Mouse (Mus musculus) thymus, adult 2 months (tissue): ENCODE data around the gene Mark1. TPM values are rescaled to one million over a fixed set of nuclear protein-coding genes. Genes with fewer than 3 reads are reported as not detected.

Experiments used
- DNase-seq: peaks from one replicate; pipeline ENCODE4 v3.0.0; 2021
- H3K27ac ChIP-seq: fragments of 200-500 bp; 2 replicates; pipeline ENCODE4 v1.5.1; 2012; ENCODE audit warnings: low read length, control low read depth; ENCODE audit not compliant: control insufficient read depth, insufficient read depth
- H3K27me3 ChIP-seq: fragments of 200-500 bp; 2 replicates; pipeline ENCODE4 v1.6.1; 2012; ENCODE audit warnings: mild to moderate bottlenecking, low read length, moderate library complexity, mixed read lengths; ENCODE audit not compliant: control insufficient read depth, insufficient read depth
- H3K36me3 ChIP-seq: fragments of 200-500 bp; 2 replicates; pipeline ENCODE4 v1.6.1; 2012; ENCODE audit warnings: mild to moderate bottlenecking, low read length, moderate library complexity; ENCODE audit not compliant: control insufficient read depth, insufficient read depth
- H3K4me1 ChIP-seq: fragments of 200-500 bp; replicated peaks from 2 replicates; pipeline ENCODE4 v1.6.1; 2012; ENCODE audit warnings: low read length; ENCODE audit not compliant: control insufficient read depth, insufficient read depth
- H3K4me3 ChIP-seq: fragments of 200-500 bp; 2 replicates; pipeline ENCODE4 v1.5.1; 2012; ENCODE audit warnings: mild to moderate bottlenecking, low read length, control low read depth, moderate library complexity; ENCODE audit not compliant: control insufficient read depth, insufficient read depth
- CTCF ChIP-seq: fragments of 200-500 bp; IDR thresholded peaks from 2 replicates; pipeline ENCODE4 v1.5.1; 2012; ENCODE audit warnings: mild to moderate bottlenecking, control low read depth, low read length, moderate library complexity, borderline replicate concordance; ENCODE audit not compliant: control insufficient read depth, poor library complexity, insufficient read depth; ENCODE audit errors: extremely low read depth
- POLR2A ChIP-seq: fragments of 200-500 bp; IDR thresholded peaks from 2 replicates; pipeline ENCODE4 v1.6.1; 2012; ENCODE audit warnings: mild to moderate bottlenecking, low read length, control low read depth, moderate library complexity; ENCODE audit not compliant: control insufficient read depth, poor library complexity, insufficient read depth; ENCODE audit errors: extremely low read depth
- WGBS: fragments of 180-500 bp; shearing (Covaris S2); methylation state at CpG from one replicate; pipeline ENCODE4 v1.1.7; 2018; 5-methylcytosine and 5-hydroxymethylcytosine counted together
- polyA plus RNA-seq: library from polyadenylated mRNA; depleted of rRNA; stranded (reverse); fragments of >200 nt; gene quantifications from 2 replicates; pipeline ENCODE4 v1.2.3, GENCODE M21; 2012

Gene Mark1
- polyA plus RNA-seq, 1 experiment: 1.9 TPM

DNA sequence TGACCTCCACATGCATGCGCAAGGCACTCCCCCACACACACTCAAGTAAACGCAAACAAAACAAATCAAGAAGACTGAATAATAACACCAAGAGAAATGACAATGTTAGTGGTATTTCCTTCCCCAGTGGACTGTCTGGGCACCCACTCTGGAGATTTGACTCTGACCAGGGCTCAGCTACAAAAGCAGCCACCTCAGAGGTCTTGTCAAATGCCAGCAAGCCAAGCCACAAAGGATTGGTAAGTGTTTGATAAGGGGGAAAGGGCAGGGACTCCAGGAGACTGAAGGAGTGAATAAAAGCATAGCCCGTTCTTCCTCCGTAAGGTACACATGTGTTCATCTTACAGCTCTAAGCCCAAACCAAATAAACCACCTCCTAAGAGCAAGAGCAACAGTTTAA, 4.0 kb downstream of the Mark1 start:
- TF ChIP-seq POLR2A (no peak), CTCF (no peak)
- Histone ChIP-seq H3K27ac (no peak overlapping the region), H3K27me3 (peaks cover 6% of the 10 kb centered on the region), H3K36me3 (no peaks in the 10 kb centered on the region), H3K4me3 (no peak overlapping the region), H3K4me1 (no peaks in the 10 kb centered on the region; the same call in 1 of the 2 replicates)
- no peak for DNase-seq
- 93% methylated on average over 4 of the region's 4 CpGs for WGBS

DNA sequence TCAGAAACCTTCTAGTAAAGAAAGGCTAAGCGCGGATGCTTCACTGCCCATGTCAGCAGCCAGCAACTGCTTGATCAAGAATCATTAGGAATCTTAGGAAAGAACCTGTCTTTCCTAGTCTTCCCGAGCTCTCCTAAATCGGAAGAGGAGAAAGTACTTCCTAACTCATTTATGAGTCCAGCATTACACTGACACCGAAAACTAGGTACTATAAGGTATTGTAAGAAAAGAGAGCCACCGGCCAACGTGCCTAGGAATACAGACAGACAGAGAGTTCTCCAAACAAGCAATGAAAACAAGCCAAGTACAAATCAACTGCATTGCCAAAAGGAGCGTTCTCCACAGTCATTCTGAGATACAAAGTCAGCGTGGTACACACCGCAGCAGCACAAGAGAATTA, 8.2 kb downstream of the Mark1 start:
- 94% methylated on average over 10 of the region's 10 CpGs for WGBS
- Histone ChIP-seq H3K27me3 (no peaks in the 10 kb centered on the region; the same call in 1 of the 2 replicates), H3K4me3 (no peak overlapping the region), H3K4me1 (no peaks in the 10 kb centered on the region), H3K27ac (no peak overlapping the region), H3K36me3 (no peaks in the 10 kb centered on the region)
- DNase-seq: no peak
- no peak for TF ChIP-seq CTCF
- no peak for TF ChIP-seq POLR2A

DNA sequence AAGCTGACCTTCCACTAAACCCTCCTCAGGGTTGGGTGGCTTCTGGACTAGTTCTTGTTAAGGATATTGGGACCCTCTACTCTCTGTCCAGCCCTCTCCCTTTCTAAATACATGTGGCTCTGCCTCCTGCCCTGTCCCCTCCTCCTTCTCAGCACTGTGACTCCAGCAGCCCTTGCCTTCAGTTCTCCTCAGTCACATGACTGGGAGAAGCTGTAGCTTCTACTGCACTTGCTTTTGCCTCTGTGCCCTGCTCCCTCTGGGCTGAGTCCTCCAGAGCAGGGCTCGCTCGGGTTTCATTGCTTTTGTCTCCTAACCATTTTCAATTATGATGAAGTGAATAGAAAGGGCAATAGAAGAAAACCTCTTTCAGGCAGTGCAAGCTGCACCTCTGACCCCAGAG, 12.6 kb downstream of the Mark1 start:
- no peak overlapping the region for H3K4me3 ChIP-seq
- no peaks in the 10 kb centered on the region for H3K4me1 ChIP-seq
- H3K27ac ChIP-seq: no peak overlapping the region
- 76% methylated on average over 2 of the region's 2 CpGs for WGBS
- H3K36me3 ChIP-seq: no peaks in the 10 kb centered on the region
- no peak for TF ChIP-seq CTCF
- TF ChIP-seq POLR2A: no peak
- DNase-seq: no peak
- H3K27me3 ChIP-seq: no peaks in the 10 kb centered on the region; the same call in 1 of the 2 replicates

DNA sequence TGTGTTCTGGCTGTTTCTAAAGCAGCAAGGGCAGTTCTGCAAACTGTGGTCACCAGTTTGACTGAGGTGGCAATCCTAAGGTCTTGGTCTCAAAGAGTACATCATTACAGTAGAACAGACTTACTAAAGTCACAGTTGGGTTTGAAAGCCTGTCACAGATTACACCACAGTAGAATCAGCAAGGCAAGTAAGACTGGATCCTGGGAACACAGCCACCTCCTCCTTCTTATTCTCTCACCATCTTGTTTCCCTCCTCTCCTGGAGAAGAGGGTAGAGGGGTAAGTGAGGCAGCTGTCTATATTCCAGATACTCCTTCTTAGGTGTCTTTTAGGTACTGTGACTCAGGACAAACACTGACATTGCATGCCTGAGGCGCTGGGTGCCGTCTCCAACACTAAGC, 14.6 kb downstream of the Mark1 start:
- Histone ChIP-seq H3K36me3 (no peaks in the 10 kb centered on the region), H3K4me3 (no peak overlapping the region), H3K27me3 (no peaks in the 10 kb centered on the region; the same call in 1 of the 2 replicates), H3K4me1 (no peaks in the 10 kb centered on the region), H3K27ac (no peak overlapping the region)
- TF ChIP-seq CTCF: no peak
- TF ChIP-seq POLR2A: no peak
- 93% methylated on average over 2 of the region's 2 CpGs for WGBS
- no peak for DNase-seq

DNA sequence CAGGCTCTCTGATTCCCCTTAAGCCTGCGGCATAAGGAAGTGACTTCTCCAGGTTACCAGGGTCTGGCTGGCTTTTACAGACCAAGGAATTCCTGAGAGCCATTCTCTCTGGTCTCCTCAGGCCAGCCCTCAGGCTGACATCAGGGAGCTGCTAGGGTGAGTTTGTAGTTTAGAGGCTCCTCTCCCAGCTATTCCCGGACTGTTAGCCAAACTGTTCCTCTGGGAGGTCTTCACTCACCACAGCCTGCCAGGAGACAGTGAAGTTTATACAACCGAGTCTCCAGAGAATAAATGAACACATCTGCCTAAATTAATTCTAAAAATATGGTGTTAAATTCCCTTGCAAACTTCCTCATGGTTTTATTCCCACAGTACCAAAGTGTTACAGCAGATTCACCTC, 15.6 kb downstream of the Mark1 start:
- no peaks in the 10 kb centered on the region; the same call in 1 of the 2 replicates for H3K27me3 ChIP-seq
- DNase-seq: no peak

DNA sequence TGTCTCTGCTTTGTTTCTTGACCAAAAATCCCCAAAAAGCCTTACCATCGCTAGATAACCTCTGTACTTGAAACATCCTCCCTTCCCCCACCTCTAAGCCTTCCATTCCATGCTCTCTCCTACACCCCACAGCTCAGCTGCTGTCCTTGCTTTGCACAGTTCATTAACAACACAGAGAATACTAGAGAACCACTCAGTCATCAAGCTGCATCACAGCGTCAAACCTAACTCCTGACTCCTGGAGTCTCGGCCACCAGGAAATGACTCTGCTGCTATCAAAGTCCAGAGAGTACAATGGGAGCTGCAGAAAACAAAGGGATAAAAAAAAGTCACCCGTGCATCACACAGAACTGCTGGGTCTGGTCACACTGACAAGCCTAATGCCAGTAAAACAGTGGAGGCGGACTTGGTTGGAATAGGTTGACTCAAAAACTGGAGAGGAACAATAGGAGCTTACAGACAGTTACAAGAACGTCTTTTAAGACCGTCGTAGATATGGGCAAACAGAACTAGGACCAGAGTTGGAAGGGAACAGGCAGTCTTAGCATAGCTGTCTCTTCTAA, 27.1 kb downstream of the Mark1 start:
- 57% methylated on average over 8 of the region's 8 CpGs for WGBS
- TF ChIP-seq CTCF (no peak), POLR2A (no peak)

More for the DNA sequence above, 15.6 kb downstream of the Mark1 start:
- Histone ChIP-seq H3K27ac (no peak overlapping the region), H3K36me3 (no peaks in the 10 kb centered on the region), H3K4me3 (no peak overlapping the region), H3K4me1 (no peaks in the 10 kb centered on the region)
- WGBS: 62% methylated on average over 3 of the region's 3 CpGs
- no peak for TF ChIP-seq POLR2A
- TF ChIP-seq CTCF: no peak

DNA sequence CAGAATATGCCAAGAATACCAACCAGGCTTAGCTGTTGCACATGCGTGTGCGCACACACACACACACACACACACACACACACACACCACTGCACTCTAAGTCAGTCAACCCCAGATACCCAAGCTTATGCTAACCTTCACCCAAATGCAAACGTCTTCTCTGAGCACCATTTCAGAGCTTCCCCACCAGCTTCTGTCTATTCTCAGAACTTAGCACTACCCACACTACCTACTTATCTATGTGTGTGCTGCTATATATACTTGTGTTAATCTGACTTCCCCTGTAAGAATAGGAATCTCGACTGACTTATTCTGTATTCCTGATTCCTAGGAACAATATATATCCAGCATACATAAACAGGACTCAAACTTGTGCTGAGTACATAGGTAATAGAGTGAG, 30.0 kb downstream of the Mark1 start:
- H3K36me3 ChIP-seq: no peaks in the 10 kb centered on the region
- H3K4me3 ChIP-seq: no peak overlapping the region
- WGBS: 86% methylated on average over 4 of the region's 4 CpGs
- TF ChIP-seq CTCF (no peak), POLR2A (no peak)
- H3K27me3 ChIP-seq: no peaks in the 10 kb centered on the region; the same call in 1 of the 2 replicates
- no peak for DNase-seq
- H3K4me1 ChIP-seq: no peaks in the 10 kb centered on the region
- no peak overlapping the region for H3K27ac ChIP-seq

More for the DNA sequence above, 27.1 kb downstream of the Mark1 start:
- no peak overlapping the region for H3K27ac ChIP-seq
- H3K4me3 ChIP-seq: no peak overlapping the region
- H3K27me3 ChIP-seq: no peaks in the 10 kb centered on the region; the same call in 1 of the 2 replicates
- no peaks in the 10 kb centered on the region for H3K36me3 ChIP-seq
- H3K4me1 ChIP-seq: no peaks in the 10 kb centered on the region
- DNase-seq: no peak
